Mouse (Mus musculus) heart, embryonic 12.5 days (tissue): ENCODE measurements around the gene Zmynd8. TPM values are rescaled to one million over a fixed set of nuclear protein-coding genes. Genes with fewer than 3 reads are reported as not detected.

Experiments
- ATAC-seq: fragments of 200-750 bp; cut with Nextera tagmentation; 2 replicates; pipeline ENCODE4 v1.8.0; 2017; ENCODE audit warnings: moderate TSS enrichment, moderate library complexity; ENCODE audit not compliant: insufficient number of reproducible peaks, low FRiP score
- H3K27ac ChIP-seq: fragments of 300-500 bp; sonication (generic); 2 replicates; pipeline ENCODE4 v1.5.1; 2016; ENCODE audit warnings: mild to moderate bottlenecking, moderate library complexity; ENCODE audit not compliant: poor library complexity, severe bottlenecking
- H3K27me3 ChIP-seq: fragments of 300-500 bp; sonication (generic); replicated peaks from 2 replicates; pipeline ENCODE4 v1.6.1; 2016; ENCODE audit warnings: mild to moderate bottlenecking, moderate library complexity
- H3K36me3 ChIP-seq: fragments of 300-500 bp; sonication (generic); 2 replicates; pipeline ENCODE4 v1.6.1; 2016; ENCODE audit warnings: mild to moderate bottlenecking, moderate library complexity
- H3K4me1 ChIP-seq: fragments of 300-500 bp; sonication (generic); replicated peaks from 2 replicates; pipeline ENCODE4 v1.6.1; 2016; ENCODE audit warnings: mild to moderate bottlenecking
- H3K4me2 ChIP-seq: fragments of 300-500 bp; sonication (generic); 2 replicates; pipeline ENCODE4 v1.6.1; 2016; ENCODE audit warnings: mild to moderate bottlenecking, moderate library complexity
- H3K4me3 ChIP-seq: fragments of 300-500 bp; sonication (generic); 2 replicates; pipeline ENCODE4 v1.5.1; 2016; ENCODE audit warnings: mild to moderate bottlenecking
- H3K9ac ChIP-seq: fragments of 300-500 bp; sonication (generic); 2 replicates; pipeline ENCODE4 v1.6.1; 2016; ENCODE audit warnings: mild to moderate bottlenecking, moderate library complexity
- H3K9me3 ChIP-seq: fragments of 300-500 bp; sonication (generic); replicated peaks from 2 replicates; pipeline ENCODE4 v1.6.1; 2016; ENCODE audit warnings: mild to moderate bottlenecking, moderate library complexity
- WGBS: fragments of 180-500 bp; shearing (Covaris S2); methylation state at CpG from one replicate; pipeline ENCODE4 v1.1.7; 2016; 5-methylcytosine and 5-hydroxymethylcytosine counted together
- microRNA-seq: library from miRNA; unstranded; fragments of <30 nt; microRNA quantifications from one replicate; pipeline ENCODE4, GENCODE M21; 2017
- polyA plus RNA-seq: library from polyadenylated mRNA; unstranded; fragments of >200 nt; fragmentation: Nextera tagmentation; extraction: Ambion mirVana; gene quantifications from 2 replicates; pipeline ENCODE4 v1.2.1, GENCODE M21; 2016

The Zmynd8 gene
- polyA plus RNA-seq, 1 experiment from 2014 or later, result 44.7 TPM

DNA sequence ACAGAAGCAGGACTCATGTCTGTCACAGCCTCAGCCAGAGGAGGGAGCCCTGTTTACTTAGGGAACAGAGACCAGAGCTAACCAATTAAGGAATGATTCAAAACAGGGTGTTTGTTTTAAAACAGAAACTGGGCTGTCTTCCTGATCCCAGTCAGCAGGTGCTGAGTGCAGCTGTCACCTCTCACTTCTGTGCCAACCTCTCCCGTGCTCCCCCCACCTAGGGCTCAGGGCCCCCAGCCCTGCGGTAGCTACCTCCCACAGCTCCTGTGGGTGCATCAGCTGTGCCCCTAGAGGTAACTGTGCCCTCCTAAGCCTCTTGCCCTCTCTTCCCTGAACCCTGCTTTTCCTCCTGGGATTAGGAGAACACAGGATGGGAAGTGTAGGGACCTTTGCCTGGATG, 162.5 kb downstream of the Zmynd8 start:
- H3K9ac ChIP-seq, result no peak overlapping the region
- peaks cover 7% of the 10 kb centered on the region; the same call in 1 of the 2 replicates for H3K27me3 ChIP-seq
- peaks cover 11% of the 10 kb centered on the region for H3K4me1 ChIP-seq
- no peak overlapping the region for H3K4me3 ChIP-seq
- no peak overlapping the region for H3K27ac ChIP-seq
- WGBS, result 34% methylated on average over 2 of the region's 2 CpGs
- no peaks in the 10 kb centered on the region for H3K36me3 ChIP-seq
- peaks cover 3% of the 10 kb centered on the region; the same call in 1 of the 2 replicates for H3K9me3 ChIP-seq
- no peak for ATAC-seq
- H3K4me2 ChIP-seq, result no peak overlapping the region

Small RNA genes lying within 50 kb of the gene (microRNA-seq; reads per million reads assigned to microRNA genes)
- not detected for gene Gm22692

Other genes starting within 250 kb of the Zmynd8 start
- 16.4 and 17.4 TPM in 2 replicates for gene Ncoa3, start 93.6 kb upstream of the Zmynd8 start, polyA plus RNA-seq